Mouse (Mus musculus) small intestine, adult 2 months (tissue): Measurements from ENCODE around the gene Hcst.

Experiments used
- CTCF ChIP-seq: fragments of 200-500 bp; IDR thresholded peaks from 2 replicates; pipeline ENCODE4 v1.5.1; 2012; ENCODE audit warnings: low read depth, mild to moderate bottlenecking, control low read depth, inconsistent platforms, low read length, moderate library complexity, mixed read lengths; ENCODE audit not compliant: insufficient replicate concordance, insufficient read length; ENCODE audit errors: extremely low read depth
- POLR2A ChIP-seq: fragments of 200-500 bp; IDR thresholded peaks from 2 replicates; pipeline ENCODE4 v1.6.1; 2012; ENCODE audit warnings: low read depth, mild to moderate bottlenecking, control low read depth, inconsistent platforms, low read length, moderate library complexity

DNA sequence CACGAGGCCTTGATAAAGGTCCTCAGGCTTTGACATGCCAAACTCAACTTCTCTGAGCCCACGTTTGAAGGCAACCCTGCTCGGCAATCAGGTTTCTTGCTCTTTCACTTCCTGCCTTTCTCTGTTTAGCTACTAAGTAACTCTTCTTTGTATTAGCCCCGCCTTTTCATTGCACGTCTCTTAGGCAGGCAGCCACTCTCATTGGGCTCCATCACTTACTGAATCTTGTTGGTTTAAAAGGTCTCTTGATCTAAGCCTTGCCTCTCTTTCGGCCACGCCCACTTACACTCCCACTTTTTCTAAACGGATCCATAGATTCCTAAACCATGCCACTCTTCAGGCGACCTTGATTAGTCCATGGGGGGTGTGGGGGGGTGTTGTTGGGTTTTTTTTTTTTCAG, 24.0 kb upstream of the Hcst start:
- no peak for TF ChIP-seq CTCF
- TF ChIP-seq POLR2A, result no peak
